Comparison of ENCODE assay signal across 8 mouse cellular contexts in the genomic region with DNA sequence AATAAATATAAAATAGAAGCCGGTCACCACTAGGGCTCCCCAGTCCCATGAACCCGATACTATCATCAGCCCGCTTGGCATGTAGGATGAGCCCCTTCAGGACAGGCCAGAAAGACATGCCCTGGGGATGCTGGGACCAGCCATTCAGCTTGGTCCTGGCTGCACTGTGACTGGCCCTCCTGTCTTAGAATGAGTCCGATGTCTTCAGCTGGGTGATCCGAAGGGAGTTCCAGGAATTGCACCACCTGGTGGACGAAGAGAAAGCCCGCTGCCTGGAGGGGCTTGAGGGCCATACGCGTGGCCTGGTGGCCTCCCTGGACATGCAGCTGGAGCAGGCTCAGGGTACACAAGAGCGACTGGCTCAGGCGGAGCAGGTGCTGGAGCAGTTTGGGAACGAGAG. TPM values are rescaled to one million over a fixed set of nuclear protein-coding genes. Genes with fewer than 3 reads are reported as not detected.
DNase-seq lines count a peak whose midpoint lies in the region; ATAC-seq and TF ChIP-seq lines count a peak whose summit lies in the region.
"Had no signal": no experiment of that assay in that cellular context is flagged by ENCODE, and none has a peak within 500 bp of the region (broad histone marks: within the 10 kb centered on the region; RNA-seq: fewer than 3 reads in every experiment).

No protein-coding gene starts in this region.

- ATAC-seq in embryonic facial prominence, embryonic 11.5 days (replicated peaks; ENCODE audit: insufficient number of reproducible peaks, low FRiP score, low TSS enrichment, low read depth) = 0 out of 2 replicates have a peak, but pooled peaks have one; percentile 58
- ATAC-seq in frontal cortex, adult (ENCODE audit: low TSS enrichment) = no peak

- peak; percentile 55 for TF ChIP-seq CTCF in left cerebral cortex, adult 2 months (IDR thresholded peaks at IDR 0.05)

- no peaks in the 10 kb centered on the region for H3K36me3 ChIP-seq in embryonic facial prominence, embryonic 11.5 days (replicated peaks; ENCODE audit: control insufficient read depth, insufficient read depth, low read depth, low read length)
- H3K36me3 ChIP-seq: neural tube, embryonic 13.5 days had no signal

- no peaks in the 10 kb centered on the region for H3K9me3 ChIP-seq in embryonic facial prominence, embryonic 11.5 days (replicated peaks; ENCODE audit: control insufficient read depth, low read length)
- H3K9me3 ChIP-seq: neural tube, embryonic 13.5 days had no signal

- H3K27me3 ChIP-seq in embryonic facial prominence, embryonic 11.5 days (ENCODE audit: control insufficient read depth, insufficient read depth, low read length) = no peaks in the 10 kb centered on the region
- H3K27me3 ChIP-seq: neural tube, embryonic 13.5 days had no signal

- H3K9ac ChIP-seq in embryonic facial prominence, embryonic 11.5 days (replicated peaks; ENCODE audit: low read length) = no peak overlapping the region
- H3K9ac ChIP-seq: neural tube, embryonic 13.5 days had no signal

- intact Hi-C loops in left cerebral cortex, adult 2 months (cut with DNase I) = loop anchor here (5.0 kb wide), 1 partner anchor 246 kb away; no protein-coding TSS in a partner anchor

- H3K27ac ChIP-seq in left cerebral cortex, adult 2 months = no peak overlapping the region
- no peak overlapping the region for H3K27ac ChIP-seq in embryonic facial prominence, embryonic 11.5 days (replicated peaks; ENCODE audit: low read depth, low read length)
- H3K27ac ChIP-seq: neural tube, embryonic 13.5 days had no signal

- no peak overlapping the region for H3K4me2 ChIP-seq in embryonic facial prominence, embryonic 11.5 days (ENCODE audit: low read depth, low read length)
- H3K4me2 ChIP-seq: neural tube, embryonic 13.5 days had no signal

- 29% methylated on average over 12 of the region's 12 CpGs for WGBS in embryonic facial prominence, embryonic 11.5 days

- no peak for DNase-seq in left cerebral cortex, adult 2 months (ENCODE audit: extremely low spot score in 1 of 2, low spot score in 2 of 2)
- DNase-seq in left cerebral cortex, adult 11 months (ENCODE audit: low spot score) = no peak
- peak; percentile 79 for DNase-seq in ZHBTc4 (ENCODE audit: low read depth, low spot score)
- DNase-seq in embryonic facial prominence, embryonic 11.5 days (ENCODE audit: low spot score) = peak; percentile 74
- peak; percentile 19 for DNase-seq in lung, postnatal 36 days
- no peak for DNase-seq in layer of hippocampus, adult 11-12 months (ENCODE audit: low spot score)

- no peaks in the 10 kb centered on the region for H3K4me1 ChIP-seq in embryonic facial prominence, embryonic 11.5 days (ENCODE audit: control insufficient read depth, insufficient read depth, low read length)
- H3K4me1 ChIP-seq: neural tube, embryonic 13.5 days had no signal

- H3K4me3 ChIP-seq in left cerebral cortex, adult 2 months = no peak overlapping the region
- no peak overlapping the region for H3K4me3 ChIP-seq in embryonic facial prominence, embryonic 11.5 days (ENCODE audit: low read depth, low read length)
- H3K4me3 ChIP-seq: neural tube, embryonic 13.5 days had no signal

RNA-seq across cellular contexts. Expression of gene Nsun5, which starts 6.2 kb away (rescaled TPM):
- 10 to 100 TPM; 22.2 to 22.6 TPM for total RNA-seq in left cerebral cortex, adult 2 months (2021)
- 30.9 and 32.6 TPM in 2 replicates for polyA plus RNA-seq in embryonic facial prominence, embryonic 11.5 days (2014; fragmentation: Nextera tagmentation; extraction: Ambion mirVana)

RNA-seq across cellular contexts. Expression of gene Trim50, which starts 10.4 kb away (rescaled TPM):
- not detected for total RNA-seq in left cerebral cortex, adult 2 months (2021)
- polyA plus RNA-seq in embryonic facial prominence, embryonic 11.5 days (2014; fragmentation: Nextera tagmentation; extraction: Ambion mirVana) = not detected in 2 replicates
- polyA plus RNA-seq: neural tube, embryonic 13.5 days had no signal

RNA-seq across cellular contexts. Expression of gene Fkbp6, which starts 13.7 kb away (rescaled TPM):
- under 1 TPM in 1 of 2 experiments, not detected in 1; 0.44 TPM for total RNA-seq in left cerebral cortex, adult 2 months (2021)
- polyA plus RNA-seq in embryonic facial prominence, embryonic 11.5 days (2014; fragmentation: Nextera tagmentation; extraction: Ambion mirVana) = not detected in 2 replicates

RNA-seq across cellular contexts. Expression of gene Pom121, which starts 30.8 kb away (rescaled TPM):
- total RNA-seq in left cerebral cortex, adult 2 months (2021) = 10 to 100 TPM; 56.6 to 58.3 TPM
- polyA plus RNA-seq in embryonic facial prominence, embryonic 11.5 days (2014; fragmentation: Nextera tagmentation; extraction: Ambion mirVana) = 14.6 and 15.3 TPM in 2 replicates

Comparison
In these comparisons a context has a peak if more than half of its experiments do, and no peak if none do; other contexts are left out.
1. DNase-seq: peak in ZHBTc4 (single experiment), embryonic facial prominence, embryonic 11.5 days (single experiment) and lung, postnatal 36 days (single experiment); none in left cerebral cortex, adult 2 months (0 of 2), left cerebral cortex, adult 11 months (single experiment) and layer of hippocampus, adult 11-12 months (single experiment).